Mouse (Mus musculus): Measurements from ENCODE around the gene Dut.

Dut gene

GRCm38 (mm10) chr2:125303764-125304384, 56.9 kb downstream of the Dut start:
- no peak for DNase-seq (ENCODE audit: low spot score in 2 of 2)

- no peak for DNase-seq (ENCODE audit: low spot score in 2 of 2)
Measured at GRCm38 (mm10) chr2:125304746-125305145, 57.8 kb downstream of the Dut start.

- DNase-seq (ENCODE audit: low spot score in 2 of 2): no peak
Measured at GRCm38 (mm10) chr2:125305671-125306070, 58.7 kb downstream of the Dut start.

Measured in urinary bladder, adult 18-20 months (tissue).